Mouse (Mus musculus) brain, adult 2 months (tissue): ENCODE results near the gene Foxa1.

Source experiments
- DNase-seq: peaks from one replicate; pipeline ENCODE4 v3.0.0; 2011; ENCODE audit warnings: low read depth, low spot score

Foxa1 gene

GRCm38 (mm10) chr12:57541118-57541517, 5.6 kb downstream of the Foxa1 start:
- no peak for DNase-seq

GRCm38 (mm10) chr12:57539551-57539985, 7.1 kb downstream of the Foxa1 start:
- DNase-seq: no peak

GRCm38 (mm10) chr12:57538588-57539550, 7.8 kb downstream of the Foxa1 start:
- no peak for DNase-seq

- DNase-seq: no peak
Observed at GRCm38 (mm10) chr12:57537791-57538587, 8.7 kb downstream of the Foxa1 start.

GRCm38 (mm10) chr12:57536909-57537670, 9.6 kb downstream of the Foxa1 start:
- no peak for DNase-seq

GRCm38 (mm10) chr12:57536056-57536908, 10.4 kb downstream of the Foxa1 start:
- DNase-seq: no peak

GRCm38 (mm10) chr12:57534879-57535611, 11.7 kb downstream of the Foxa1 start:
- no peak for DNase-seq

- DNase-seq: no peak
Observed at GRCm38 (mm10) chr12:57534517-57534878, 12.2 kb downstream of the Foxa1 start.

- DNase-seq: no peak
Observed at GRCm38 (mm10) chr12:57530474-57530873, 16.2 kb downstream of the Foxa1 start.

- DNase-seq: no peak
Observed at GRCm38 (mm10) chr12:57528335-57528734, 18.4 kb downstream of the Foxa1 start.

- no peak for DNase-seq
Observed at GRCm38 (mm10) chr12:57515702-57516377, 30.9 kb downstream of the Foxa1 start.

- no peak for DNase-seq
Observed at GRCm38 (mm10) chr12:57514552-57514951, 32.2 kb downstream of the Foxa1 start.

GRCm38 (mm10) chr12:57511560-57511959, 35.2 kb downstream of the Foxa1 start:
- DNase-seq: no peak

GRCm38 (mm10) chr12:57511127-57511526, 35.6 kb downstream of the Foxa1 start:
- DNase-seq: no peak

GRCm38 (mm10) chr12:57509726-57510125, 37.0 kb downstream of the Foxa1 start:
- no peak for DNase-seq

GRCm38 (mm10) chr12:57508938-57509337, 37.8 kb downstream of the Foxa1 start:
- no peak for DNase-seq

- DNase-seq: no peak
Observed at GRCm38 (mm10) chr12:57505329-57505728, 41.4 kb downstream of the Foxa1 start.

GRCm38 (mm10) chr12:57500246-57500645, 46.5 kb downstream of the Foxa1 start:
- DNase-seq: no peak

- DNase-seq: no peak
Observed at GRCm38 (mm10) chr12:57496347-57497119, 50.2 kb downstream of the Foxa1 start.
